Mouse (Mus musculus): Measurements from ENCODE around the gene Pnma3. TPM values are rescaled to one million over a fixed set of nuclear protein-coding genes. Genes with fewer than 3 reads are reported as not detected.
"Not testable (repeated sequence)": the region's sequence is repeated elsewhere in the genome, so short reads cannot be mapped to it uniquely, and the experiment has no call there.

Pnma3 gene
- polyA plus RNA-seq, 1 experiment = not detected

DNA sequence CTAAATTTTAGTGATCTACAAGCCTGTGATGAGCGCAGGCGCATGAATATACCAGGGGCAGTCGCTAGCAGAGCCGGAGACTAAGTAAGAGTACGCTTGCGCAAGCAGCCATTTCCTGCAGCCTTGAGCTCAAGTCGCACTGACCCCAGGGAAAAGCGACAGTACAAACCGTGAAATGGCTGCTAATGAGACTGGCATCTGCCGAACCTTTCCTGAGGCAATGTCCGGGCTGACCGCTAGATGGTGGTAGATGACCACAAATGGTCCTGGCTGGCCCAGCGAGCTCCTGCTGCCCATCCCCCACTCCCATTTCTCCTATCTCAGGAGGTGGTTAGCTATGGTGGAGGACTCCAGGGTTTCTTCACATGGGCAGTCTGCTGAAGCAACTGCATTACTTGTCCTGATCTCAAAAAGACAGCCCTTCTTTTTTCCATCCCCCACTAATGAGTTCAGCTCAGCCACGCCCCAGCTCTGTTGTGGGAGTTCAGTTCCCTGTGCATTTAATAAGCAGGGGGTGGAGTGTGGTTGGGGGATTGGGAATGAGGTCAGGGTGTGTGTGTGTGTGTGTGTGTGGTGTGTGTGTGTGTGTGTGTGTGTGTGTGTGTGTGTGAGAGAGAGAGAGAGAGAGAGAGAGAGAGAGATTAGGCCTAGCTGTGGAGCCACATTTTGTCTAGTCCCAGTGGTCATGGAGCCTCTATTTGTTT is 10.6 kb upstream of the Pnma3 start:
- no peaks in the 10 kb centered on the region for H3K79me2 ChIP-seq (ENCODE audit: control insufficient read depth, insufficient read depth)
- H3K36me3 ChIP-seq (ENCODE audit: control insufficient read depth, insufficient read depth) = no peaks in the 10 kb centered on the region
- no peak overlapping the region for H3ac ChIP-seq (ENCODE audit: control insufficient read depth, insufficient read length)
- peak overlapping the region; percentile 22 for H3K4me2 ChIP-seq (ENCODE audit: low read depth)
- no peak for TF ChIP-seq POLR2AphosphoS2 (IDR thresholded peaks at IDR 0.05; ENCODE audit: insufficient read length, low read depth)
- TF ChIP-seq CEBPB (IDR thresholded peaks at IDR 0.05; ENCODE audit: insufficient read depth, poor library complexity, severe bottlenecking) = no peak
- no peak for TF ChIP-seq REST (IDR thresholded peaks at IDR 0.05; ENCODE audit: insufficient read depth, insufficient read length)
- TF ChIP-seq MYOG (IDR thresholded peaks at IDR 0.05; ENCODE audit: control insufficient read depth in 1 of 3, insufficient read depth in 1 of 3, insufficient read length in 2 of 3, low read depth in 2 of 3) = no peak
- TF ChIP-seq MYOD1 (IDR thresholded peaks at IDR 0.05; ENCODE audit: control insufficient read depth in 1 of 3, insufficient read length in 2 of 3, low read depth in 2 of 3) = no peak
- TF ChIP-seq SRF (IDR thresholded peaks at IDR 0.05; ENCODE audit: control insufficient read depth, insufficient read length, low read depth) = no peak
- TF ChIP-seq E2F4 (IDR thresholded peaks at IDR 0.05; ENCODE audit: insufficient read depth) = no peak
- no peak for TF ChIP-seq MAX (IDR thresholded peaks at IDR 0.05; ENCODE audit: low read depth)
- no peak for TF ChIP-seq POLR2A (IDR thresholded peaks at IDR 0.05; ENCODE audit: insufficient read length, low read depth)
- TF ChIP-seq TCF12 (IDR thresholded peaks at IDR 0.05; ENCODE audit: insufficient read depth, poor library complexity, severe bottlenecking) = no peak
- TF ChIP-seq USF1 (IDR thresholded peaks at IDR 0.05; ENCODE audit: low read depth) = no peak
- no peak overlapping the region for H3K4me3 ChIP-seq
- H3K27me3 ChIP-seq (ENCODE audit: control insufficient read depth, insufficient read depth, insufficient read length) = no peaks in the 10 kb centered on the region

DNA sequence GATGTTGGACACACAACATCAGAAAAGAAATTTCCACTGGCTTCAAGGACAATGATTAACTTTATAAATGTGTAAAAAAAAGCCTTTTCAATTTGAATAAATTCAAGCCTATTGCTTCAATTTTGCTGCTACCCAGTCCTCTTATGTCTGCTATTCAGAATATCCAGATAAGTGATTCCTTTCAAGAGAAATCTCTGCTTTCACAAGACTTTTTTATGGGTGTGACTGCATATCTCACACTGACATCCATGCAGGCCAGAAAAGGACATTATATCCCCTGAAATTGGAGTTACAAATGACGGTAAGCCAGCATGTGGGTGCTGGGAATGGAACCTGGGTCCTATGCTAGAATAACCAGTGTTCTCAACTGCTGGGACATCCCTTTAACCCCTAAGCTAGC is 3.1 kb upstream of the Pnma3 start:
- TF ChIP-seq MAX (IDR thresholded peaks at IDR 0.05; ENCODE audit: low read depth) = no peak
- no peaks in the 10 kb centered on the region for H3K36me3 ChIP-seq (ENCODE audit: control insufficient read depth, insufficient read depth)
- no peaks in the 10 kb centered on the region for H3K79me2 ChIP-seq (ENCODE audit: control insufficient read depth, insufficient read depth)
- no peak overlapping the region for H3K4me2 ChIP-seq (ENCODE audit: low read depth)
- H3ac ChIP-seq (ENCODE audit: control insufficient read depth, insufficient read length) = no peak overlapping the region
- no peak overlapping the region for H3K4me3 ChIP-seq
- H3K27me3 ChIP-seq (ENCODE audit: control insufficient read depth, insufficient read depth, insufficient read length) = peaks cover 21% of the 10 kb centered on the region

DNA sequence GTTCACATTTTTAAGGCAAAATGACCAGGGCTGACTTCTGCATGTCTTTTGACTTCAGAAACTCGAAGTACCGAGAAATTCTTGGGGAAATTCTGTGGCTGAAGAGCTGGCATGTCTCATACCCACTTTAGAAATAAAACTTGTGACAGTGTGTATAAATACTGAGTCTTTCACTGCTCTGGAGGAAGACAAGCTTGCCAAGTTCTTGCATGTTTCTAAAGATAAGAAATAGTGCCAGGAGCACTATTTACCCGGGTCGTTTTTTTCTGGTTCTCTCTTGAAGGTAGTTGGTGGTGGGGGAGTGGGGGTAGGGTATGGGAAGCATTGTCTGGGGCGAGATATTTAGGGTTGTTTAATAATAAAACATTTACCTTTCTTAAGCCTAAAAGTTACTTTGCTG is 2.3 kb upstream of the Pnma3 start:
- no peak overlapping the region for H3K4me2 ChIP-seq (ENCODE audit: low read depth)
- no peaks in the 10 kb centered on the region for H3K79me2 ChIP-seq (ENCODE audit: control insufficient read depth, insufficient read depth)
- H3K27me3 ChIP-seq (ENCODE audit: control insufficient read depth, insufficient read depth, insufficient read length) = peaks cover 21% of the 10 kb centered on the region
- no peak overlapping the region for H3ac ChIP-seq (ENCODE audit: control insufficient read depth, insufficient read length)
- H3K36me3 ChIP-seq (ENCODE audit: control insufficient read depth, insufficient read depth) = no peaks in the 10 kb centered on the region
- no peak overlapping the region for H3K4me3 ChIP-seq
- TF ChIP-seq MYOG (IDR thresholded peaks at IDR 0.05; ENCODE audit: control insufficient read depth in 1 of 3, insufficient read depth in 1 of 3, insufficient read length in 2 of 3, low read depth in 2 of 3) = no peak
- TF ChIP-seq POLR2A (IDR thresholded peaks at IDR 0.05; ENCODE audit: insufficient read length, low read depth) = no peak
- TF ChIP-seq TCF3 (IDR thresholded peaks at IDR 0.05; ENCODE audit: insufficient read length, low read depth) = no peak
- TF ChIP-seq MYOD1 (IDR thresholded peaks at IDR 0.05; ENCODE audit: control insufficient read depth in 1 of 3, insufficient read length in 2 of 3, low read depth in 2 of 3) = no peak
- TF ChIP-seq SRF (IDR thresholded peaks at IDR 0.05; ENCODE audit: control insufficient read depth, insufficient read length, low read depth) = no peak
- TF ChIP-seq E2F4 (IDR thresholded peaks at IDR 0.05; ENCODE audit: insufficient read depth) = no peak
- no peak for TF ChIP-seq REST (IDR thresholded peaks at IDR 0.05; ENCODE audit: insufficient read depth, insufficient read length)
- TF ChIP-seq POLR2AphosphoS2 (IDR thresholded peaks at IDR 0.05; ENCODE audit: insufficient read length, low read depth) = no peak
- no peak for TF ChIP-seq USF1 (IDR thresholded peaks at IDR 0.05; ENCODE audit: low read depth)
- TF ChIP-seq MAX (IDR thresholded peaks at IDR 0.05; ENCODE audit: low read depth) = no peak
- TF ChIP-seq CEBPB (IDR thresholded peaks at IDR 0.05; ENCODE audit: insufficient read depth, poor library complexity, severe bottlenecking) = no peak
- no peak for TF ChIP-seq TCF12 (IDR thresholded peaks at IDR 0.05; ENCODE audit: insufficient read depth, poor library complexity, severe bottlenecking)

DNA sequence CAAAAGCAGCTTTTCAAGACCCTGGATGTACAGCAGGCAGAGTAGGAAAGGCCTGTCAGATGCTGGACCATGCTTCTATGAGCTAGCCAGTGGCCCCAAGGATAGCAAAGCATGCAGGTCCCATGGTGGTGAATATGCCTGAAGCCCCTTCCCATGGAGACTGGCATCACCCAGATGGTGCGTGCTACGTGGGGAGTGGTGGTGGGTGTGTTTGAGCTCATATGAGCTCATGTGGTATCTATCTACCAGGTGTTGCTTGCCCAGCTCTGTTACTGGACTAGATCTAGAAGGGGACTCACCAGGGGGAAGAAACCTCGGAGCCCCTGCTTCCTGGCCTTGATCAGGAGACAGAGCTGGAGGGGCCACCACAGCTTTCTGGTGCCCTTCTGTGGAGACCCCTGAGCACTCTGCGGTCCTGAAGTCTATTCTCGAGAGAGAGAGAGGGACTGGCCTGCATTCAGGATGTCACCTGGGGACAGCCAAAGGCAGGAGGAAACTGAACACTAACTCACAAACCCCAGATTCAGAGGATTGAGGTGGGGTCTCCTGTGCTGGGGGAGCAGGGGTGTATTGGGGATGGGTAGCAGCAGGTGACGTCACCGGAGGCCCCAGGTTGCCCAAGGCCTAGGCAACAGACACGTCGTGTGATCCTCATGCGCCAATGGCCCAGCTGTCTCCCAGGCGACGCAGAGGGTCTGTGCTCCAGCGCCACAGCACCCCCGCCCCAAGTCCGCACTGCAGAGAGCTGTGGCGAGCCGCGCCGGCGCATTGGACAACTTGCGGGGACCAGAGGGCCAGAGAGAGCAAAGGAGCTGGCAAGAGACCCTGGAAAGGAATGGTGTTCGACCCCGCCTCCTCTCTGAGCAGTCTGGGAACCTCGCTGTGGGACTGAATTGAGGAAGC is 824 bp upstream of the Pnma3 start:
- Histone ChIP-seq H3K79me2 (ENCODE audit: control insufficient read depth, insufficient read depth) (no peaks in the 10 kb centered on the region), H3K27me3 (ENCODE audit: control insufficient read depth, insufficient read depth, insufficient read length) (peaks cover 21% of the 10 kb centered on the region), H3ac (ENCODE audit: control insufficient read depth, insufficient read length) (no peak overlapping the region), H3K36me3 (ENCODE audit: control insufficient read depth, insufficient read depth) (no peaks in the 10 kb centered on the region), H3K4me3 (no peak overlapping the region), H3K4me2 (ENCODE audit: low read depth) (no peak overlapping the region)
- no peak for TF ChIP-seq POLR2AphosphoS2 (IDR thresholded peaks at IDR 0.05; ENCODE audit: insufficient read length, low read depth)
- TF ChIP-seq TCF12 (IDR thresholded peaks at IDR 0.05; ENCODE audit: insufficient read depth, poor library complexity, severe bottlenecking) = no peak
- no peak for TF ChIP-seq POLR2A (IDR thresholded peaks at IDR 0.05; ENCODE audit: insufficient read length, low read depth)
- no peak for TF ChIP-seq SRF (IDR thresholded peaks at IDR 0.05; ENCODE audit: control insufficient read depth, insufficient read length, low read depth)

DNA sequence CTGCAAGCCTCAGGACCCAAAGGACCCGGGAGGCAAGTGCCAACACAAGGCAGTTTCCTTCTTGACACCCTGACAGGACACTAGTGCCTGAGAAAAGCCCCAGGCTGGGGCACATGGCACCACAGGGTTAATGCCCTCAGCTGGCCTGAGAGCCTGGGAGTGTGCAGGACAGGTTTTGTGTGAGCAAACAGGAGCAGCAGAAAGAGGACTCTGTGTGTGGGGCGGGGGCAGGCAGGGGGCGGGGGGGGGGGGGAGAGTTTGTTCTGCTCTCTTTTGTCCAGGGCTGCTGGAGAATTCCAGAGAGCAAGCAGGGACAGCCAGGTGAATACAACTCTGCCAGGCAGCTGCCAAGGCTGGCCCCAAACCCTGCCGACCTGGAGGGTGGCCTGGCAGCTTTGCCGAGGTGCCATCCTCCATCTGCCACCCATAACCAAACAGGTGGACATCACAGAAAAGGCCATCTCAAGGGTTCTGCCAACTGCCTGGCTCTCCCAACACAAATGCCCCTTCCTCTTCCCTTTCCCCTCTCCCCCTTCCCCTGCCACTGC is 2.3 kb downstream of the Pnma3 start:
- not testable (repeated sequence) for H3ac ChIP-seq (ENCODE audit: control insufficient read depth, insufficient read length); H3K4me3 ChIP-seq; H3K79me2 ChIP-seq (ENCODE audit: control insufficient read depth, insufficient read depth); H3K36me3 ChIP-seq (ENCODE audit: control insufficient read depth, insufficient read depth); H3K4me2 ChIP-seq (ENCODE audit: low read depth)
- peaks cover 21% of the 10 kb centered on the region for H3K27me3 ChIP-seq (ENCODE audit: control insufficient read depth, insufficient read depth, insufficient read length)

DNA sequence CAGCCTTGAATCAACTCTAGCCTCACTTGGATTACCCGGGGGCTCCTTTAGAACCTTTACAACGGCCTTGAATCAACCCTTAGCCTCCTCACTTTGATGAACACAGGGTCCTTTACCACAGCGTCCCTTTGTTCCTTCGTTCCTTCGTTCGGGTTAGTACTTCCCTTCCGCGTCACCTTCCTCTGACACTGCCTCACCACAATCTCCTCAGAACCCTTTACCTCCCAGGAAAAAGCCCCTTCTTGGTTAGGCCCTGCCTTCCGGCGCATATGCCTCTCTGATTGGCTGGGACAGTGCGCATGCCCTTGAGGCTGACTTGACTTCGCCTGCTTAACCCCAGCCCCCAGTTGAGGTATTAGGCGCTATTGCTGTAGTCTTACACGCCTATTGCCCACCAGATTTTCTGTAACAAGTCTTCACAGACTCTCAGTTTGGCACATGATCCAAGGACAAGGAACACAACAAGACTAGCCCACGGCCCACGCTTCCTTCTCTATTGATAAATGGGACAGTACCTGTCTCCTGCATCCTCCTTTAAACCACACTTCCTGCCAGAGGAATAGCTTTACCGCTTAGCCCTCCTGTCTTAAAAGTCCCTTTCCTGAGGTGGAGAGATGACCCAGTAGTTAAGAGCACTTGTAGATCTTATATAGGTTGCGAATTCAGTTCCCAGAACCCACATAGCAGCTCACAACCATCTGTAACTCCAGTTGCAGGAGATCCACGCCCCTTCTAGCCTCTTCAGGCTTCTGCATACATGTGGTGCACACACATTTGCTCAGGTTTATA is 17.9 kb downstream of the Pnma3 start, which contains the start of gene Xlr4a:
Gene Xlr4a, minus strand, starts transcription at position 212 of the 789 bp plus-strand sequence.
- not testable (repeated sequence) for H3K27me3 ChIP-seq (ENCODE audit: control insufficient read depth, insufficient read depth, insufficient read length); H3K4me3 ChIP-seq; H3K36me3 ChIP-seq (ENCODE audit: control insufficient read depth, insufficient read depth); H3ac ChIP-seq (ENCODE audit: control insufficient read depth, insufficient read length); H3K79me2 ChIP-seq (ENCODE audit: control insufficient read depth, insufficient read depth); H3K4me2 ChIP-seq (ENCODE audit: low read depth)

DNA sequence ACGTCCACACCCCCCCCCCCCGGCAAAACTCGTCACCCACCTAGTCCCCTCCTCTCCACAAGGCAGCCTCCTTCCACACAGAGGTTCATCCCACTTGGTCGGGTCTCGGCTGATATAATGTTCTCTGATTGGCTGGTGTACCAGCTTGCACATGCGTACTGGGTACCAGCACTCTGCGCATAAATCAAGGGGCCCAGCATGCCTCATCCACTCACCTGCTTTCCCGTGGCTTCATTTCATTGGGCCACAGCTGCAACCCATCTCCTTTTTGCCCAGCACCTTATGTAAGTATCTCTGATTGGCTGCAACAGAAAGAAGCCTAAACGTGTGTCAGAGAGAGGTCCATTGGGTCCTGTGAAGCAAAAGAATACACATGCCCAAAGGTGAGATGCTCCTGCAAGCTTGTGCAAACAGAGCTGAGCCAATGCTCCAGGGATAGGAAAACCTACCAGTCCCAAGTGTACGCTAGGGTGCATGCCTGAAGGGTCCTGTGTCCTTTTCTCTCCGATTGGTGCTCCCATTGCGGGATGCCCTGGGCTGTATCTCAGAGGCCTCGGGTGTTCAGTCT is 32.4 kb downstream of the Pnma3 start, which contains the start of gene Xlr3a:
Gene Xlr3a, minus strand, starts transcription at position 155 of the 568 bp plus-strand sequence.
- H3ac ChIP-seq (ENCODE audit: control insufficient read depth, insufficient read length) = not testable (repeated sequence)

More for the DNA sequence above, 32.4 kb downstream of the Pnma3 start, which contains the start of gene Xlr3a:
- H3K27me3 ChIP-seq (ENCODE audit: control insufficient read depth, insufficient read depth, insufficient read length); H3K4me3 ChIP-seq; H3K36me3 ChIP-seq (ENCODE audit: control insufficient read depth, insufficient read depth); H3K4me2 ChIP-seq (ENCODE audit: low read depth); H3K79me2 ChIP-seq (ENCODE audit: control insufficient read depth, insufficient read depth): not testable (repeated sequence)
